Mouse (Mus musculus): ENCODE results near the gene Ankle1.

DNA sequence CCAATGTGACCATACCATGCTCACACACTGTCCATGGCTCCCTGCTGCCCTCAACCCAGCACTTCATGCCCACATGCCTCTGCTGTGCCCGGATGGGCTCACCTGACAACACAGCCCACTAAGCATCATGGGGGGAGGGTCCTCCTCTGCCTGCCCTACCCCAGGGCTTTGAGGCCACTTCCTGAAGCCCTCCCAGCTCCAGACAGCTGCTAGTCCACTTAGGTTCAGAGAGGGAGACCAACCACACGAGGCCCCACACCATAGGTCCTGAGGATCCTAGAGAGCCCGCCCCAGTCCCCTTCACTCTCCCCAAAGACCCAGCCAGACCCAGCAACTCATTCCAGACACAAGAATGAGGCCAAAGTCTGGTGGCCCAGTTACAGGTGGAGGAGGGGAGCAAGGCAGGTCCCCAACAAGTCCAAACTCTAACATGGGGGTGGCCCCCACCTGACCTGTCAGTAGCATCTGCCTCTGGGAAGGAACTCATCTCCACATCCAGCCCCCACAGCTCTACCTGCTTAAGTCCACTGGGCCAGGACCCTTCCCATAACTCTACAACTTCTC, 26.2 kb upstream of the Ankle1 start:
- TF ChIP-seq CTCF (IDR thresholded peaks at IDR 0.05; ENCODE audit: extremely low read depth, insufficient read depth, insufficient read length, insufficient replicate concordance) = no peak
- no peak for TF ChIP-seq POLR2A (IDR thresholded peaks at IDR 0.05; ENCODE audit: low read depth, low read length)

Measured in spleen, adult 2 months (tissue).